Mouse (Mus musculus) urinary bladder, postnatal 10 days (tissue): Measurements from ENCODE around the gene Ubn2.
"Not testable (repeated sequence)": the region's sequence is repeated elsewhere in the genome, so short reads cannot be mapped to it uniquely, and the experiment has no call there.

Experiments used
- DNase-seq: peaks from one replicate; pipeline ENCODE4 v3.0.0; 2022; ENCODE audit warnings: low spot score

Ubn2 gene

GRCm38 (mm10) chr6:38433261-38434033 is at the start of gene Ubn2:
TSS of gene Ubn2 (plus strand) at chr6:38433950.
- peak; percentile 96 for DNase-seq

GRCm38 (mm10) chr6:38389671-38390070 is 44.1 kb upstream of the Ubn2 start:
- DNase-seq = no peak

GRCm38 (mm10) chr6:38432457-38432856 is 1.3 kb upstream of the Ubn2 start:
- DNase-seq = not testable (repeated sequence)

- DNase-seq = peak; percentile 14
These were observed 589 bp downstream of the Ubn2 start for GRCm38 (mm10) chr6:38434055-38435023.

GRCm38 (mm10) chr6:38443842-38444241 is 10.1 kb downstream of the Ubn2 start:
- no peak for DNase-seq

GRCm38 (mm10) chr6:38448295-38448694 is 14.5 kb downstream of the Ubn2 start:
- DNase-seq = no peak

- DNase-seq = no peak
These were observed 19.3 kb downstream of the Ubn2 start for GRCm38 (mm10) chr6:38453049-38453448.

GRCm38 (mm10) chr6:38456425-38456824 is 22.7 kb downstream of the Ubn2 start:
- not testable (repeated sequence) for DNase-seq

- DNase-seq = no peak
These were observed 24.3 kb downstream of the Ubn2 start for GRCm38 (mm10) chr6:38458075-38458474.

- DNase-seq = no peak
These were observed 35.8 kb downstream of the Ubn2 start for GRCm38 (mm10) chr6:38469591-38469990.

- no peak for DNase-seq
These were observed 48.1 kb downstream of the Ubn2 start for GRCm38 (mm10) chr6:38481694-38482371.

- DNase-seq = no peak
These were observed 58.8 kb downstream of the Ubn2 start for GRCm38 (mm10) chr6:38492550-38492949.

- DNase-seq = no peak
These were observed 61.9 kb downstream of the Ubn2 start for GRCm38 (mm10) chr6:38495641-38496040.

GRCm38 (mm10) chr6:38512096-38512495 is 78.3 kb downstream of the Ubn2 start:
- DNase-seq = no peak

GRCm38 (mm10) chr6:38512830-38513229 is 79.1 kb downstream of the Ubn2 start:
- no peak for DNase-seq

GRCm38 (mm10) chr6:38515201-38515600 is 81.5 kb downstream of the Ubn2 start:
- DNase-seq = no peak

- no peak for DNase-seq
These were observed 90.1 kb downstream of the Ubn2 start for GRCm38 (mm10) chr6:38523851-38524250.

GRCm38 (mm10) chr6:38531211-38531820 is 97.6 kb downstream of the Ubn2 start:
- no peak for DNase-seq

GRCm38 (mm10) chr6:38532500-38533420 is 99.0 kb downstream of the Ubn2 start:
- no peak for DNase-seq
